Mouse (Mus musculus): ENCODE data around the gene Phactr3. TPM values are rescaled to one million over a fixed set of nuclear protein-coding genes. Genes with fewer than 3 reads are reported as not detected.

Gene Phactr3
- polyA plus RNA-seq, 1 experiment = 0.20 TPM

DNA sequence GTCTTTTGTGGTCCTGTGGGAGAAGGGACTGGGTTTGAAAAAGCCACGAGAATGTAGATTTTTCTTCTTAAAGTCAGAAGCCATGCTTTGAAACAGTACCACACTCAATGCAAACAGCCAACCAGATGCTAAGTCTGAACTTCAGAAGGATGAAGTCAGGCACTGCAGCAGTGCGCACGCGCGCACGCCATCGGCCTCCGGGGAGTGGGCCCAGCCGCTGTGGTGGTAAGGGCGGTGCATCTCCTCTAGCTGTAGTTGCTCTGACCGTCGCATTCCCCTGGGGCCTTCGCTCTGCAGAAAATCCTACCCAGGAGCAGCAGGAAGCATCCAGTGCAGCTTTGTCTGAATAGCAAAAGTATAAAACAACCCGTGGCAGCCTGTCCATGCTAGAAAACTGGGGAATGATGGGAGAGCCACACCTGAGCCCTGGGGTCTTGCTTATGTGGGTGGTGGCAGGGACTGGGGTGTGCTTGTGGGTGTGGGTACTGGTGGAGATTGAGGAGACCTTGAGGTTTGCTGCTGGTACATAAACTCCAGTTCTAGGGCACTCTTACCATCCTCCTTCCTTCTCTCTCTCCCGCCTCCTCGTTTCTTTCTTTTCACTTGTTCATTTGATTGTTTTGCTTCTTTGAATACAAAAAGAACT, 56.6 kb downstream of the Phactr3 start:
- TF ChIP-seq POLR2A (IDR thresholded peaks at IDR 0.05; ENCODE audit: borderline replicate concordance, extremely low read depth, low read depth, low read length) = no peak
- TF ChIP-seq CTCF (IDR thresholded peaks at IDR 0.05; ENCODE audit: insufficient read depth, low read length) = no peak
- DNase-seq = no peak
- H3K4me3 ChIP-seq (replicated peaks; ENCODE audit: extremely low read depth, low read depth, low read length) = no peak overlapping the region
- 48% methylated on average over 16 of the region's 16 CpGs for WGBS
- H3K4me1 ChIP-seq (ENCODE audit: control insufficient read depth, insufficient read depth, low read length) = no peaks in the 10 kb centered on the region

DNA sequence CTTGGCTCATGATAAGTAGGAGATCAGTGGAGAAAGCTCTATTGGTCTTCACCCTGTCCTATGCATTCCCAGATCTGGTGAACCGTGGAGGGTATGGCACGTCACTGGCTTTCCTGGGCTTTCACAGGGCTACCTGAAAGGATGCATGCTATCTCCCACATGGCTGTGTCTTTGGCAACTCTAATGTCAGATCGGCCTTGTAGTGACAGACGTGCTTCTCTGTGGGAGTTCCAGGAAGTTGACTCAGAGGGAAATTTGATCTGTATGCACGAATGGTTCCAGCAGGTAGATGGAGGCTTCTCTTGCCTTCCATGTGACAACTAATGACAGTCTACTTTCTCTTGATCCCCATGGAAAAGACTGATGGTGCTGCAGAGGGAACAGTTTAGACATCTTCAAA, 65.5 kb downstream of the Phactr3 start:
- WGBS = 66% methylated on average over 5 of the region's 5 CpGs
- TF ChIP-seq POLR2A (IDR thresholded peaks at IDR 0.05; ENCODE audit: borderline replicate concordance, extremely low read depth, low read depth, low read length) = no peak
- no peak for TF ChIP-seq CTCF (IDR thresholded peaks at IDR 0.05; ENCODE audit: insufficient read depth, low read length)
- Histone ChIP-seq H3K4me1 (ENCODE audit: control insufficient read depth, insufficient read depth, low read length) (no peaks in the 10 kb centered on the region), H3K4me3 (replicated peaks; ENCODE audit: extremely low read depth, low read depth, low read length) (no peak overlapping the region)
- DNase-seq = no peak

DNA sequence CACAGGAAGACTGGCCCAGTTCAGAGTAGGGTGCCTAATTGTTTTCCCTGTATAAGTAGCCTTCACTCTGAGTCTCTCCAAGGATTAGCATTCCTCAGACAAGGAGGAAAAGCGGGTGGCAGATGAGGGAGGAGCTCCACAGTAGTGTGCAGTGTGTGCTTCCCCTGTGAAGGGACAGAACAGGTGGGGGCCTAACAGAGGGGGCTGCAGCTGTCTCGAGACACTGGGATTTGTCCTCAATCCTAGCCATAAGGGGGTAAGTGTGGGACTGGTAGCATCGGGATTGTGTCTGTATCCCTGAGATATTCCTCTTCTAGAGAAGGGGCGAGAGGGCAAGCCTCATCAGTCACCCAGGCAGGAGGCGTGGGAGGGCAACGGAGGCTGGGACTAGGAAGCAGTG, 66.1 kb downstream of the Phactr3 start:
- DNase-seq = no peak
- Histone ChIP-seq H3K4me3 (replicated peaks; ENCODE audit: extremely low read depth, low read depth, low read length) (no peak overlapping the region), H3K4me1 (ENCODE audit: control insufficient read depth, insufficient read depth, low read length) (no peaks in the 10 kb centered on the region)
- TF ChIP-seq CTCF (IDR thresholded peaks at IDR 0.05; ENCODE audit: insufficient read depth, low read length) (no peak), POLR2A (IDR thresholded peaks at IDR 0.05; ENCODE audit: borderline replicate concordance, extremely low read depth, low read depth, low read length) (no peak)
- WGBS = 37% methylated on average over 6 of the region's 6 CpGs

DNA sequence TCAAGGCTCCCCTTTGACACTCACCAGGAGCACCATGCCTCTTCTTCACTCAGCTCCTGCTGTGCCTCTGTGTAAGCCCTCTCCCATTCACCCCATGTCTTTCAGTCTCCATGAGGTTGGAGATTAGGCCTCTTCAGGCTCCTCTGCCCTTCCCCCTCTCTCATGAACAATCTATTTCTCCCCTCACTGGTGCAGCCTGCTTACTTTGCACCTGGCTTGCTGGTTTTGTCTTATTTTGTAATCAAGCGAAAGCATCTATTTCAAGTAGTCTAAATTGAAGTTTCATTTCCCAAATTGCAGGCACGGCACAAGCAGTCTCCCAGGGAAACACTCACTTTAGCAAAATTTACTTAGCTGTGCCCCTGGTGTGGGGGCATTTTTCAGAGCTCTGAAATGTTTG, 70.2 kb downstream of the Phactr3 start:
- no peak overlapping the region for H3K4me3 ChIP-seq (replicated peaks; ENCODE audit: extremely low read depth, low read depth, low read length)
- DNase-seq = no peak
- no peaks in the 10 kb centered on the region for H3K4me1 ChIP-seq (ENCODE audit: control insufficient read depth, insufficient read depth, low read length)
- TF ChIP-seq CTCF (IDR thresholded peaks at IDR 0.05; ENCODE audit: insufficient read depth, low read length) (no peak), POLR2A (IDR thresholded peaks at IDR 0.05; ENCODE audit: borderline replicate concordance, extremely low read depth, low read depth, low read length) (no peak)
- 52% methylated on average over 2 of the region's 2 CpGs for WGBS

DNA sequence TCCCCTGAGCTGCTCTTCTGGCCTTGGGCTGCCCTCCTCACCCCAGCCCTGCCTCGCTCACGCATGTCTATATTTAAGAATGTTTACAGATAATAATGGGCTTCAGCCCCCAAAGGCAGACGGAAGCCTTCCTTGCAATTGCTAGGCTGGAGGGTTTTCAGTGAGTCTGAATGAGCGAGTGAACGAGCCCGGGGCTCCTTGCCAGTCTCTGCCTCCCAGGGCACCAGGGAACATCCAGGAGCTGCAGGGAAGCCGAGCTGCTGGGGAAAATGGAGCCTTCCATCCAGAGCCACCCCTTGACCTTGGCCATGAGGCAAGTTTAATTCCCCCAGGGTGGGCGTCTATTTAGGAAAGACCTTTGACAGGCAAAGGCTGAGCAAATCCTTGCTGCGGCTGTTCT, 74.1 kb downstream of the Phactr3 start:
- Histone ChIP-seq H3K4me3 (replicated peaks; ENCODE audit: extremely low read depth, low read depth, low read length) (no peak overlapping the region), H3K4me1 (ENCODE audit: control insufficient read depth, insufficient read depth, low read length) (no peaks in the 10 kb centered on the region)
- no peak for DNase-seq
- 48% methylated on average over 9 of the region's 9 CpGs for WGBS
- TF ChIP-seq POLR2A (IDR thresholded peaks at IDR 0.05; ENCODE audit: borderline replicate concordance, extremely low read depth, low read depth, low read length) (no peak), CTCF (IDR thresholded peaks at IDR 0.05; ENCODE audit: insufficient read depth, low read length) (no peak)

DNA sequence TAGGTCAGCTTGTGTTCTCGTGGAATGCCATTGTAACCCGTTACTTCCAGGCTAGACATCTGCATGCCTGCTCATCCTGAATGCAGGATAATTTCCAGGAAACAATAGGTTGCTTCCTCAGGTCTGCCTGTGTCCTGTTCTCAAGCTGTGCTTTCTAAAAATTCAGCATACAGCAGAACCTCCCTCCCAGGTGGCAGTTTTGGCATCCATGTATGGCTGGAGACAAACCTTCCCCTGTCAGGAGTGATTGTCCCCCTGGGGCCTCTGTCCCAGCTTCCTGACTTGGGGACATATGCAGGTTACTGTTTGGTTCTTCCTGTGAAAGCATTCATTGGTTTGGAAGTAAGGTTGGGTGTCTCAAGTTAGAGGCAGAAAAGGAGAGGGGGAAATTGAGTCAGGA, 74.7 kb downstream of the Phactr3 start:
- DNase-seq = no peak
- Histone ChIP-seq H3K4me3 (replicated peaks; ENCODE audit: extremely low read depth, low read depth, low read length) (no peak overlapping the region), H3K4me1 (ENCODE audit: control insufficient read depth, insufficient read depth, low read length) (no peaks in the 10 kb centered on the region)
- WGBS = 49% methylated on average over 2 of the region's 2 CpGs
- TF ChIP-seq CTCF (IDR thresholded peaks at IDR 0.05; ENCODE audit: insufficient read depth, low read length) (no peak), POLR2A (IDR thresholded peaks at IDR 0.05; ENCODE audit: borderline replicate concordance, extremely low read depth, low read depth, low read length) (no peak)

DNA sequence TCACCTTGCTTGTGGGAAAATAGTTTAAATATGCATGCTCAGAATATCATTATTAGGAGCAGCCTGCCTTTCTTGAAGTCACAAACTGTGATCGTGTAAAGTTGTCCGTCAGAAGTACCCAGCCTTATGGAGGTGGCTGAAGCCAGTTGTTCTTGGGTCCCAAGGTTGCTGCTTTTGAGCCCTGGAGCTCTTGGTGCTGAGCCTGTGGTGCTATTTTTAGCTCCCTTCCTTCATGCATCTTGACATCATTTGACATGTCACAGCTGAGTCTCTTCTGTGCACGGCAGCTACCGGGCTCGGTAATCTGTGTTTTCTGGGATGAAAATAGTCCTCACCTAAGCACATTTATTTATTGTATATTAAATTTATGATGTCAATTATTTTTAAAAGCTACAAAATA, 76.1 kb downstream of the Phactr3 start:
- no peak for TF ChIP-seq POLR2A (IDR thresholded peaks at IDR 0.05; ENCODE audit: borderline replicate concordance, extremely low read depth, low read depth, low read length)
- TF ChIP-seq CTCF (IDR thresholded peaks at IDR 0.05; ENCODE audit: insufficient read depth, low read length) = no peak
- Histone ChIP-seq H3K4me1 (ENCODE audit: control insufficient read depth, insufficient read depth, low read length) (no peaks in the 10 kb centered on the region), H3K4me3 (replicated peaks; ENCODE audit: extremely low read depth, low read depth, low read length) (no peak overlapping the region)
- WGBS = 59% methylated on average over 5 of the region's 5 CpGs
- no peak for DNase-seq

DNA sequence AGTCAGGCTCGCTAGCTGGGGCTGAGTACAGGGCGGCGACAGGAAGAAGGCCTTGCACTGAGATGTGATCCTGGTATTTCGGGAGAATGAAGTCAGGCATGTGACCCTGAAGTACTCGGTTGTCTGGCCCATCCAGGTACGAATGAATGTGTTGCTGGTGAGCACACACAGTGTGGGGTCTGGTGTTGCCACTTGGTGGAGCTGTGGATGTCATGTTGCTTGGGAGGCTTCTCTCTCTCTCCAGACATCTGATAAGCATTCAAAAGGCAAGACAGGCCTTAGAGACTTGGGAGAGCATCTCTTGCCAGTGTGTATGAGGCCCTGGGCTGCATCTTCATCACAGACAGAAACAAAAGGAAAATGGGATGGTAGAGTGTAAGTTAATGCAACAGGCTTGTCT, 77.3 kb downstream of the Phactr3 start:
- WGBS = 84% methylated on average over 6 of the region's 6 CpGs
- Histone ChIP-seq H3K4me3 (replicated peaks; ENCODE audit: extremely low read depth, low read depth, low read length) (no peak overlapping the region), H3K4me1 (ENCODE audit: control insufficient read depth, insufficient read depth, low read length) (no peaks in the 10 kb centered on the region)
- DNase-seq = no peak
- TF ChIP-seq POLR2A (IDR thresholded peaks at IDR 0.05; ENCODE audit: borderline replicate concordance, extremely low read depth, low read depth, low read length) = no peak
- TF ChIP-seq CTCF (IDR thresholded peaks at IDR 0.05; ENCODE audit: insufficient read depth, low read length) = no peak

DNA sequence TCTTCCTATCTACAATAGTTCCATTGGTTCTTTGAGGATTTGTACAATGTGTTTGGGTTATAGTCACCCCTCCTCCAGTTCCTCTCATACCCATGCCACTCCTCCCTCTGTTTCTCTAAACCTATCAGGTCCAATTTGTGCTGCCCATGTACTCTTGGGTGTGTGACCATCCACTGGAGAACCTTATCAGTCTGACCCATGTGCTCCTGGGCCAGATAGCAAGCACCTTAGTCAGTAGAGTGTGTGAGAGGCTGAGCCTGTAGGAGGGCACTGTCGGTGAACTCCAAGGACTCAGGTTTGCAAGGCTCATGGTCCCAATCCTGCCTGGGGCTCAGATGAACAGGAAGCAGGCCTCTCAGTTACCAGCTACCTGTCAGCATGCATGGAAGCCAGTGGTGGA, 78.8 kb downstream of the Phactr3 start:
- H3K4me1 ChIP-seq (ENCODE audit: control insufficient read depth, insufficient read depth, low read length) = no peaks in the 10 kb centered on the region
- no peak for TF ChIP-seq POLR2A (IDR thresholded peaks at IDR 0.05; ENCODE audit: borderline replicate concordance, extremely low read depth, low read depth, low read length)
- no peak for TF ChIP-seq CTCF (IDR thresholded peaks at IDR 0.05; ENCODE audit: insufficient read depth, low read length)
- no peak overlapping the region for H3K4me3 ChIP-seq (replicated peaks; ENCODE audit: extremely low read depth, low read depth, low read length)
- DNase-seq = no peak
- WGBS = 52% methylated on average over 1 of the region's 1 CpGs

DNA sequence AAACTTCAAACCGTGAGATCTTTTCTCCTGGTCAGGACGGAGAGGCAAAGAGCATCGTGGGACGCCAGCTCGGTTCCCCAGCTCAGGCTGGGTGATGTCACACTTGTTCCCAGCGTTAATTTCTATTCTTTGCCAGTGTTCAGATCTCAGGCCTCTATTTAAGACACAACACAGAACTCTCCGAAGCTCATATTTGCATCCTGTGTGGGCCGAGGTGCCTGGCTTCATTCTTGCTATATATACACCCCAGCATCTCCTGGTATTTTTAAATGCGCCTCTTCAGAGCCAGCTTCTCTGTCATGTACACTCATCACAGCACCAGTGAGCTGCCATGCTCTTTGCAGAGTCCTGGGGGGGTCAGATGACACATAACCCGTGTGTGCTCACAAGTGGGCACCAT, 85.7 kb downstream of the Phactr3 start:
- no peak for TF ChIP-seq CTCF (IDR thresholded peaks at IDR 0.05; ENCODE audit: insufficient read depth, low read length)
- 80% methylated on average over 10 of the region's 10 CpGs for WGBS
- no peaks in the 10 kb centered on the region for H3K4me1 ChIP-seq (ENCODE audit: control insufficient read depth, insufficient read depth, low read length)
- DNase-seq = no peak
- H3K4me3 ChIP-seq (replicated peaks; ENCODE audit: extremely low read depth, low read depth, low read length) = no peak overlapping the region

All from lung, adult 2 months (tissue).